Mouse (Mus musculus) heart, postnatal 0 days (tissue): ENCODE results near the gene Pole4.

Experiments used
- CTCF ChIP-seq: IDR thresholded peaks from 2 replicates; pipeline ENCODE4 v1.5.1; 2016; ENCODE audit warnings: antibody characterized with exemption, control low read depth, low read depth
- EP300 ChIP-seq: IDR thresholded peaks from 2 replicates; pipeline ENCODE4 v1.6.1; 2016; ENCODE audit warnings: antibody characterized with exemption, low read depth

- no peak for TF ChIP-seq CTCF
- no peak for TF ChIP-seq EP300
Measured at GRCm38 (mm10) chr6:82714841-82715240, 9.7 kb upstream of the Pole4 start.
